Mouse (Mus musculus) embryonic facial prominence, embryonic 13.5 days (tissue): ENCODE data around the gene Plppr3. TPM values are rescaled to one million over a fixed set of nuclear protein-coding genes. Genes with fewer than 3 reads are reported as not detected.

ENCODE experiments used
- ATAC-seq: fragments of 200-750 bp; cut with Nextera tagmentation; 2 replicates; pipeline ENCODE4 v1.8.0; 2017; ENCODE audit warnings: low read depth; ENCODE audit not compliant: insufficient number of reproducible peaks, insufficient read depth, low FRiP score, low TSS enrichment
- H3K27ac ChIP-seq: fragments of 300-500 bp; sonication (generic); 2 replicates; pipeline ENCODE4 v1.5.1; 2015; ENCODE audit warnings: moderate library complexity, mild to moderate bottlenecking, inconsistent platforms
- H3K27me3 ChIP-seq: fragments of 300-500 bp; sonication (generic); 2 replicates; pipeline ENCODE4 v1.6.1; 2015; ENCODE audit warnings: mild to moderate bottlenecking, inconsistent platforms
- H3K36me3 ChIP-seq: fragments of 300-500 bp; sonication (generic); 2 replicates; pipeline ENCODE4 v1.6.1; 2015; ENCODE audit warnings: mild to moderate bottlenecking, inconsistent platforms
- H3K4me1 ChIP-seq: fragments of 300-500 bp; sonication (generic); 2 replicates; pipeline ENCODE4 v1.6.1; 2015; ENCODE audit warnings: inconsistent platforms
- H3K4me2 ChIP-seq: fragments of 300-500 bp; sonication (generic); 2 replicates; pipeline ENCODE4 v1.6.1; 2015; ENCODE audit warnings: moderate library complexity, mild to moderate bottlenecking, inconsistent platforms
- H3K4me3 ChIP-seq: fragments of 300-500 bp; sonication (generic); 2 replicates; pipeline ENCODE4 v1.5.1; 2015; ENCODE audit warnings: mild to moderate bottlenecking, inconsistent platforms
- H3K9ac ChIP-seq: fragments of 300-500 bp; sonication (generic); 2 replicates; pipeline ENCODE4 v1.6.1; 2015; ENCODE audit warnings: mild to moderate bottlenecking, inconsistent platforms
- H3K9me3 ChIP-seq: fragments of 300-500 bp; sonication (generic); 2 replicates; pipeline ENCODE4 v1.6.1; 2016; ENCODE audit warnings: inconsistent platforms
- WGBS: fragments of 180-500 bp; shearing (Covaris S2); methylation state at CpG from one replicate; pipeline ENCODE4 v1.1.7; 2015; ENCODE audit warnings: mixed read lengths; 5-methylcytosine and 5-hydroxymethylcytosine counted together
- polyA plus RNA-seq: library from polyadenylated mRNA; unstranded; fragments of >200 nt; fragmentation: Nextera tagmentation; extraction: Ambion mirVana; gene quantifications from 2 replicates; pipeline ENCODE4 v1.2.1, GENCODE M21; 2015

The Plppr3 gene
- polyA plus RNA-seq: 126 and 138 TPM in 2 replicates

DNA sequence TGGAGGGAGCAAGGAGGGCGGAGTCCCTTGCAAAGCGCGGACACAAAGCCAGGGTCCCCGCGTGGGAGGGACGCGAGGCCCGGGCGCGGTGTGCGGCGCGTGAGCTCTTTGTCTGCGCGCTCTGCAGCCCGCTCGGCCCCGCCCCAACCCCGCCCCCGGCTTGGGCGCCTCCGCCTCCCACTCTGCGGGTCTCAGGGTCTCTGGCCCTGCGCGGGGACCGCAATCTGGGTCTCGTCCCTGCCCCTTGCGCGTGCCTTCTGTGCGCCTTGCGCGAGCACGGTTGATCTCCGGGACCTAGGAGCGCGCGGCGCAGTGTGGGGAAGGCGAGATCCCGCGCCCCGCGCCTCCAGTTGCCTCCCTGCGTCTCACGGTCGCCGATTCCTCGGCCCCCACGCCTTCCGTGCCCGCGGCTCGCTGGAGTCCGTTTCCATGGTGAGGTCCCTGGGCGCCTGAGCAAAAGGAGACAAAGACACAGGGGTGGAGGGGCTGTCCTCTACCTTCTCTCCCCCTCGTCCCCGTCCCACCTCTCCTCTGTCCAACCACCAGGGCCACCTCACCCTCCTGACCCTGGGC, at the start of gene Plppr3, which contains the start of gene Prtn3:
Gene Plppr3 (minus strand): TSS at position 345 of the 573 bp plus-strand sequence.
Gene Prtn3 (plus strand): TSS at position 187 of the 573 bp plus-strand sequence.
- Histone ChIP-seq H3K9me3 (no peaks in the 10 kb centered on the region), H3K27me3 (no peaks in the 10 kb centered on the region), H3K27ac (peak within 1 kb of the TSS; percentile 83), H3K4me1 (peaks cover 27% of the 10 kb centered on the region), H3K9ac (peak within 1 kb of the TSS; percentile 93), H3K4me2 (peak within 1 kb of the TSS; percentile 75), H3K36me3 (peaks cover 24% of the 10 kb centered on the region), H3K4me3 (peak within 1 kb of the TSS; percentile 79)
- ATAC-seq: peak; percentile 84
- under 1% methylated on average over 44 of the region's 57 CpGs for WGBS

DNA sequence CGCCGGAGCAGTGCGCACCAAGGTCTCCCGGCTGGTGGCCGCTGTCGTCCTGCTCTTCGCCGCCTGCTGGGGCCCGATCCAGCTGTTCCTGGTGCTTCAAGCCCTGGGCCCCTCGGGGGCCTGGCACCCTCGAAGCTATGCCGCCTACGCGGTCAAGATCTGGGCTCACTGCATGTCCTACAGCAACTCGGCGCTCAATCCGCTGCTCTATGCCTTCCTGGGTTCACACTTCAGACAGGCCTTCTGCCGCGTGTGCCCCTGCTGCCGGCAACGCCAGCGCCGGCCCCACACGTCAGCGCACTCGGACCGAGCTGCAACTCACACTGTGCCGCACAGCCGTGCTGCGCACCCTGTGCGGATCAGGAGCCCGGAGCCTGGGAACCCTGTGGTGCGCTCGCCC, 47.1 kb upstream of the Plppr3 start:
- Histone ChIP-seq H3K9ac (peak overlapping the region; percentile 62), H3K27me3 (peaks cover 73% of the 10 kb centered on the region), H3K4me1 (peaks cover 53% of the 10 kb centered on the region), H3K4me3 (peak overlapping the region; percentile 33), H3K27ac (no peak overlapping the region), H3K36me3 (no peaks in the 10 kb centered on the region), H3K4me2 (peak overlapping the region; percentile 56), H3K9me3 (no peaks in the 10 kb centered on the region)
- WGBS: 1% methylated on average over 34 of the region's 34 CpGs
- no peak for ATAC-seq

- peaks cover 73% of the 10 kb centered on the region for H3K27me3 ChIP-seq
- WGBS: 4% methylated on average over 41 of the region's 41 CpGs
- H3K4me2 ChIP-seq: peak within 1 kb of the TSS; percentile 56
- H3K36me3 ChIP-seq: no peaks in the 10 kb centered on the region
- H3K4me3 ChIP-seq: peak within 1 kb of the TSS; percentile 33
- peak within 1 kb of the TSS; percentile 62 for H3K9ac ChIP-seq
- ATAC-seq: no peak; the same call in 1 of the 2 replicates
- no peak within 1 kb of the TSS for H3K27ac ChIP-seq
- H3K9me3 ChIP-seq: no peaks in the 10 kb centered on the region
- peaks cover 50% of the 10 kb centered on the region for H3K4me1 ChIP-seq
These were observed 46.6 kb upstream of the Plppr3 start, which contains the start of gene R3hdm4 for GRCm38 (mm10) chr10:79920958-79921535. TSS of gene R3hdm4 (minus strand) at chr10:79921208.

GRCm38 (mm10) chr10:79920056-79920890, 45.8 kb upstream of the Plppr3 start:
- peak overlapping the region; percentile 33 for H3K4me3 ChIP-seq
- ATAC-seq: 0 out of 2 replicates have a peak, but pooled peaks have one; percentile 8
- H3K9me3 ChIP-seq: no peaks in the 10 kb centered on the region
- H3K4me1 ChIP-seq: peaks cover 52% of the 10 kb centered on the region
- 15% methylated on average over 26 of the region's 26 CpGs for WGBS
- peak overlapping the region; percentile 56 for H3K4me2 ChIP-seq
- no peaks in the 10 kb centered on the region for H3K36me3 ChIP-seq
- H3K9ac ChIP-seq: no peak overlapping the region
- H3K27ac ChIP-seq: no peak overlapping the region
- H3K27me3 ChIP-seq: peaks cover 73% of the 10 kb centered on the region

DNA sequence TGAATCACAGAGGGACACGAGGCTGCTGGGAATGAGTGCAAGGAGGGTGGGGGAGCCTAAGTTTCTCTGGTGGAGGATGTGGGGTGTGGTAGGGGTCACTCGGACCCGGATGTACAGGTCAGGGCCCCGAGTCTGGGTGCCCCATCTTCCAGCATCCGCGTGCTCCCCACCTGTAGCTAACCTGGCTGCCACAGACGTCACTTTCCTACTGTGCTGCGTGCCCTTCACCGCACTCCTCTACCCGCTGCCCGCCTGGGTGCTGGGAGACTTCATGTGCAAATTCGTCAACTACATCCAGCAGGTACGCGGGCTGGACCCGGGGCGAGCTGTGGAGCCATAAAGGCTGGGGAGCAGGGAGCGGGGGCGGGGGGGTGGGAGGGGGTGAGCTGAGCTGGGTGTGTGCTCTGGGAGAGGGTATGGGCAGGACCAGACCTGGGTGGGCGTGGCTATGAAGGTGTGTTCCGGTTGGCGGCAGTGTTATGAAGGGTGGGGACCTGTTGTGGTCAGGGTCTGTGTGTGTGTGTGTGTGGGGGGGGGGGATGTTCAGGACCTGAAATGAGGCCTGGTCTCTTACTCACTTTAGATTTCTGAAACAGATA, 44.9 kb upstream of the Plppr3 start:
- peak overlapping the region; percentile 48 for H3K4me2 ChIP-seq
- peaks cover 56% of the 10 kb centered on the region for H3K4me1 ChIP-seq
- no peaks in the 10 kb centered on the region for H3K9me3 ChIP-seq
- H3K4me3 ChIP-seq: peak overlapping the region; percentile 26
- H3K36me3 ChIP-seq: no peaks in the 10 kb centered on the region
- H3K9ac ChIP-seq: peak overlapping the region; percentile 32; the same call in 1 of the 2 replicates
- 4% methylated on average over 20 of the region's 21 CpGs for WGBS
- ATAC-seq: no peak
- H3K27me3 ChIP-seq: peaks cover 72% of the 10 kb centered on the region
- no peak overlapping the region for H3K27ac ChIP-seq

DNA sequence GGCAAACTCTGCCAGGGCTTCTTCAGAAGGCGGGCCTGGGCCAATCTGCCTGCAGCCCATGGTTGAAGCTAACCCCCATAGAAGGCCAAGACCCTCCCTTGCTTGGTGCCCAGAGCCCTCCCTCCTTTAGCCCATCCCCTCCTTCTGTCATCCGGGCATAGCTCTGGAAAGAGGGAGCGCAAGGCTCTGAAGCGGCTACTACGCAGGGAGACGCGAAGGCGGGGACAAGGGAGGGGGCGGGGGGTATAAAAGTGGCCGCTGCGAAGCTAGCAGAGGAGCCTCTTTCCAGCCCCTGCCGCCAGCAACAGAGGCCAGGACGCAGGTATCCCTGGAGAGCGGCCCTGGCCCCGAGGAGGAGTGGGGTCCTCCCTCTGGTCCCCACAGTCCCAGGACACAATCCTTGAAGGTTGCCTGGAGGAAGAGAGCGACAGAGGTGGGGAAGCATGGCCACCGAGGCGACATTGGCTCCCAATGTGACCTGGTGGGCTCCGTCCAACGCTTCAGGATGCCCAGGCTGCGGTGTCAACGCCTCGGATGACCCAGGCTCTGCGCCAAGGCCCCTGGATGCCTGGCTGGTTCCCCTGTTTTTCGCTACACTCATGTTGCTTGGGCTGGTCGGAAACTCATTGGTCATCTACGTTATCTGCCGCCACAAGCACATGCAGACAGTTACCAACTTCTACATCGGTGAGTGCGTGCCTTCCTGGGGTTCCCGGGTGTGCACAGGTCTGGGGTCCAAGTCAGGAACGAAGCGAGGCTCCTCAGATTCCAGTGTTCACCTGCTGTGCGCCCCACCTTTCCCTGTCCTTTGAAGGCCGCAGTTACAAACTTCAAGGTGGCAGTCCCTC, 44.0 kb upstream of the Plppr3 start:
- peak overlapping the region; percentile 87 for H3K4me3 ChIP-seq
- 5% methylated on average over 35 of the region's 35 CpGs for WGBS
- H3K9me3 ChIP-seq: no peaks in the 10 kb centered on the region
- peak overlapping the region; percentile 53; the same call in 1 of the 2 replicates for H3K9ac ChIP-seq
- H3K27me3 ChIP-seq: peaks cover 63% of the 10 kb centered on the region
- peaks cover 59% of the 10 kb centered on the region for H3K4me1 ChIP-seq
- no peak for ATAC-seq
- H3K27ac ChIP-seq: no peak overlapping the region
- no peaks in the 10 kb centered on the region; the same call in 1 of the 2 replicates for H3K36me3 ChIP-seq
- H3K4me2 ChIP-seq: peak overlapping the region; percentile 48; the same call in 1 of the 2 replicates

DNA sequence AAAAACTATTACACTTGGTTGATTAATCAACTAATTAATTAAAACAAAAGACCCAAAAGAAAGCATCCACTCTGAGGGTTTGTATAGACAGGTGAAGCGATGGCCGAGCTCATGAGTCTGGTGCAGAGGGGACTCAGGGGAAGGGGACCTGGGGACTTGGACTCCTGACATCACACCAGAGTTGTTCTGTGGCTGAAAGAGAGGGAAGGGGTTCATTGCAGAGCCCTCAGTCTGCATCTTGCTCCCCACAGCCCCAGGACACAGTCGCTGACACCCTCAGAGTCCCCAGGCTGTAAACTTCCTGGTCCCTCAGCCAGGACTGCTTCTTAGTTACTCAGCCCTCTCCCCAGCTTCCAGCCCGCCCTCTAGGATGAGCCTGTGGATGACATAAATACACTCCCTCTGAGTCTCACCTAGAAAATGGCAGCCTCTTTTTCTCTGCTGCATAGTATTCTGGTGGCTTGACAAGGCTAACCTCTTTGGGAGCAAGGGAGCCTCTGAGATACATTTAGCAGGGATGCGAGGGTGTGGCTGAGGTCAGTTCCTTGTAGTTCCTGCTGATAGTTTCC, 43.2 kb upstream of the Plppr3 start:
- no peak overlapping the region for H3K27ac ChIP-seq
- H3K4me3 ChIP-seq: peak overlapping the region; percentile 87
- H3K9me3 ChIP-seq: no peaks in the 10 kb centered on the region
- H3K9ac ChIP-seq: peak overlapping the region; percentile 97
- peaks cover 4% of the 10 kb centered on the region; the same call in 1 of the 2 replicates for H3K36me3 ChIP-seq
- peaks cover 55% of the 10 kb centered on the region for H3K27me3 ChIP-seq
- no peak for ATAC-seq
- peaks cover 59% of the 10 kb centered on the region for H3K4me1 ChIP-seq
- WGBS: 68% methylated on average over 5 of the region's 5 CpGs
- H3K4me2 ChIP-seq: peak overlapping the region; percentile 96

DNA sequence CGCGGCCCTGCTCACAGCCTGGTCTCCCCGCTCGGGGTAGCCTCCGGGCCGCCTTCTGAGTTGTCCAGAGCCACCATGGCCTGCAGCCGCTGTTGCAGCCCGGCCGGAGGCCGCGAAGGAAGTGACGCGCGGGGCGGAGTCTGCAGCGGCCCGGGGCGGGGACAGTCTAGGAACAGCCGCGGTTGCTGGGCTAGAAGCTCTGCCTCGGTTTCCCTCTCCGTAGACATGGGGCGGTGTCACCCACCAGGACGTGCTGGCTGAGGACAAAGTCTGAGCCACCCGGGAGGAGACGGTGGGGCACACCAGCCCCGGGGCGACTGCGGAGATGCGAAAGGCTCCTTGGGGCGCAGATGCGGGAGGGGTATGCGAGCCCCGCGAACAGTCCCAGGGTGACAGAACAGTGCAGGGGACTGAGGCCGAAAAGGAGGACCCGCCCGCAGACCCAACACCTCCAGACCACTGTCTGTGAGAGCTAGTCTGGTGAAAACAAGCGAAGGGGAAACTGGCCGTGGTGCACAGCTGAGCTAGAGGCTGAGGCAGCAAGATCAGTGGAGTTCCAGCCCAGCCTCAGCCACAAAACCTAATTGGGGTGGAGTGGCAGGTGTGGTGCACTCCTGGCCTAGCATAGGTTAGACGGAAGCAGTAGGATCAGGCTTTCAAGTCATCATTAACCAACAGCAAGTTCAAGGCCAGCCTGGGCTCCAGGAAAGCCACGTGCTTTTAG, 42.5 kb upstream of the Plppr3 start, which contains the start of gene Kiss1r:
Gene Kiss1r (plus strand): TSS at position 164 of the 724 bp plus-strand sequence.
- WGBS: 2% methylated on average over 42 of the region's 42 CpGs
- Histone ChIP-seq H3K36me3 (peaks cover 10% of the 10 kb centered on the region), H3K4me2 (peak within 1 kb of the TSS; percentile 96), H3K27ac (peak within 1 kb of the TSS; percentile 81), H3K4me1 (peaks cover 59% of the 10 kb centered on the region), H3K4me3 (peak within 1 kb of the TSS; percentile 87), H3K9ac (peak within 1 kb of the TSS; percentile 97), H3K9me3 (no peaks in the 10 kb centered on the region), H3K27me3 (peaks cover 48% of the 10 kb centered on the region)
- peak; percentile 44; the same call in 1 of the 2 replicates for ATAC-seq

GRCm38 (mm10) chr10:79916081-79916480, 41.6 kb upstream of the Plppr3 start:
- Histone ChIP-seq H3K9ac (peak overlapping the region; percentile 97), H3K4me1 (peaks cover 52% of the 10 kb centered on the region), H3K36me3 (peaks cover 19% of the 10 kb centered on the region), H3K4me2 (peak overlapping the region; percentile 96), H3K9me3 (no peaks in the 10 kb centered on the region), H3K27ac (peak overlapping the region; percentile 81; the same call in 1 of the 2 replicates), H3K4me3 (peak overlapping the region; percentile 87), H3K27me3 (peaks cover 39% of the 10 kb centered on the region)
- WGBS: 10% methylated on average over 8 of the region's 8 CpGs
- ATAC-seq: no peak
